Mouse (Mus musculus): Measurements from ENCODE around the gene Zfp60.

- TF ChIP-seq CTCF (IDR thresholded peaks at IDR 0.05; ENCODE audit: control insufficient read depth, insufficient read depth, insufficient replicate concordance, low read depth, low read length), result no peak
- no peak for TF ChIP-seq POLR2A (IDR thresholded peaks at IDR 0.05; ENCODE audit: control insufficient read depth, low read depth, low read length)
Observed at GRCm38 (mm10) chr7:27721951-27722350, 9.2 kb upstream of the Zfp60 start.

Measured in testis, adult 2 months (tissue).